Mouse (Mus musculus) thymus, adult 2 months (tissue): Measurements from ENCODE around the gene Tmem252.

Experiments
- CTCF ChIP-seq: fragments of 200-500 bp; IDR thresholded peaks from 2 replicates; pipeline ENCODE4 v1.5.1; 2012; ENCODE audit warnings: mild to moderate bottlenecking, control low read depth, low read length, moderate library complexity, borderline replicate concordance; ENCODE audit not compliant: control insufficient read depth, poor library complexity, insufficient read depth; ENCODE audit errors: extremely low read depth
- POLR2A ChIP-seq: fragments of 200-500 bp; IDR thresholded peaks from 2 replicates; pipeline ENCODE4 v1.6.1; 2012; ENCODE audit warnings: mild to moderate bottlenecking, low read length, control low read depth, moderate library complexity; ENCODE audit not compliant: control insufficient read depth, poor library complexity, insufficient read depth; ENCODE audit errors: extremely low read depth

- TF ChIP-seq CTCF: no peak
- no peak for TF ChIP-seq POLR2A
Measured at GRCm38 (mm10) chr19:24697946-24698345, 24.1 kb downstream of the Tmem252 start.
